Mouse (Mus musculus): ENCODE results near the gene Slc39a2.

The Slc39a2 gene

DNA sequence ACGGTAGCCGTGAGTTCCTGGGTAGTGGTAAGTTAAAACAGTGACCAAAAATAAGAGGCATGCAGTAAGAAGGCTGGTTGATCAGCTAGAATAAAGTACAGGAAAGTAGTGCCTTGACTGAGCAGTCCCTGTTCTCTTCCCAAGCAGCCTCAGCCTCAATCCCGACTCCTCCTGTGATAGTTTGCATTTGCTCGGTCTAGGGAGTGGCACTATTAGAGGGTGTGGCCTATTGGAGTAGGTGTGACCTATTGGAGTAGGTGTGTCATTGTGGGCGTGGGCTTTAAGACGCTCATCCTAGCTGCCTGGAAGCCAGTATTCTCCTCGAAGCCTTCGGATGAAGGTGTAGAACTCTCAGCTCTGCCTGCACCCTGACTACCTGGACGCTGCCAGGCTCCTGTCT is 46.3 kb downstream of the Slc39a2 start:
- DNase-seq (ENCODE audit: low read depth, low spot score) = no peak

DNA sequence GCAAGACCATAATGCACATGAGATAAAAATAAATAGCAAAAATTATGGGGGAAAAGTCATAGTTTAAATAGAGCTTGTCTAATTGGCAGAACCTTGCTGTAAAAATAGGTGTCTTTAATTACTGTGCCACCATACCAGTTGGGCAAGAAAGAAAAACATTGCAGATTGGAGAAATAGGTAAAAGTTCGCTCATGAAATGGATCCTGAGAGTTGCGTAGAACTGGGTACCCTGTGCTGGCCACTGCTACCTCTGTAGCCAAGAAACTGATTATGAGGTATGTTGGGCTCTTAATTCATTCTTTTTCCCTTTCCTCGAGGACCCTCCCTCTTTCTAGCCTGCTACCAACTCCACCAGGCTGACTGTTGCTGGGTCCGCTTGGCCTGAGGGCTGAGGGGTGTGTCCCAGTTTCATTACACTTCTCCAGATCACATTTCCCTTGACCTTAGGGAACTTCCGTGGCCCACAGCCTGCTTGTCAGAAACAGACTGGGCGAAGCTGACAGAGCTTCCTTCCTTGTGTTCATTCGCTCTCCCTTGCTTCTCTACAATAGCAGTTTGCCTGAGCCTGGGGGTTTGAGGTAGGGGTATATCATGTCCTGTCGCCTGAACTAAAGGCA is 48.4 kb downstream of the Slc39a2 start:
- Histone ChIP-seq H3K27me3 (ENCODE audit: control insufficient read depth, insufficient read depth, low read length, poor library complexity, severe bottlenecking) (no peaks in the 10 kb centered on the region), H3K36me3 (ENCODE audit: control insufficient read depth, insufficient read depth, low read length, poor library complexity, severe bottlenecking) (no peaks in the 10 kb centered on the region)
- DNase-seq (ENCODE audit: low read depth, low spot score) = no peak

More for the DNA sequence above, 46.3 kb downstream of the Slc39a2 start:
- Histone ChIP-seq H3K36me3 (ENCODE audit: control insufficient read depth, insufficient read depth, low read length, poor library complexity, severe bottlenecking) (no peaks in the 10 kb centered on the region), H3K27me3 (ENCODE audit: control insufficient read depth, insufficient read depth, low read length, poor library complexity, severe bottlenecking) (no peaks in the 10 kb centered on the region)

DNA sequence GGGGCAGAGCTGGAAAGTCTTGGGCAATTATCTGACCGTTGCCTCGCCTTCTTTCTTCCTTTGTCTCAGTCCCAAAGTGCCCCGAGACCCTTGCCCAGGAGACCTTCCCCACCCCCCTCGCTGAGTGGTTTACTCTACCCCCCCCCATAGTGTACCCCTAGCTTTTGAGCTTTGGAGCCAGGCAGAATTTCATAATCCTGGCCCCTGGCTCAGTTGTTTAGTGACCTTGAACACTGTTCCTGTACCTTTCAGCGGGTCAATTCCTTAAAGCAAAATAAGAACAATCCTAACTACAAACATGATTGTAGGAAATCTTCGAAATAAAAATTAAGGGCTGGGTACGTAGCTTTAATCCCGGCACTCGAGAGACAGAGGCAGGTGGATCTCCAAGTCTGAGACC is 48.9 kb downstream of the Slc39a2 start:
- Histone ChIP-seq H3K36me3 (ENCODE audit: control insufficient read depth, insufficient read depth, low read length, poor library complexity, severe bottlenecking) (no peaks in the 10 kb centered on the region), H3K27me3 (ENCODE audit: control insufficient read depth, insufficient read depth, low read length, poor library complexity, severe bottlenecking) (no peaks in the 10 kb centered on the region)
- no peak for DNase-seq (ENCODE audit: low read depth, low spot score)

DNA sequence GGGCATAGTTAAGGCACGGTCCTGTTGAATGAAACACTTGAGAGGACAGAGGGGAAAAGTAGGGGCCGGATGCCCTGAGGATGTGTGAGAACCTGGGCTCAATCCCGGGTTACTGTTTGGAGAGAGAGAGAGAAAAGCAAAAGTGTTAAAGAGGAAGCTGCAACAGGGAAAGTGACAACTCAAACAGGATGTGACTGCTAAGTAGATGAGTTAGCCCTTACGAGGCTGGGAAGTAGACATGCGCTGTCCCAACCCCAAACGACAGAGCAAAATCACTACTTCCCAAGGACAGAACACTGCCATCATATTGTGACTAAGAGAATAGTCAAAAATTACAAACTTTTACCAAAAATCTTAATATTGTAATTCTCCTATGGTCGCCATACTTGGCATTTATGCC is 49.5 kb downstream of the Slc39a2 start:
- DNase-seq (ENCODE audit: low read depth, low spot score) = no peak
- H3K36me3 ChIP-seq (ENCODE audit: control insufficient read depth, insufficient read depth, low read length, poor library complexity, severe bottlenecking) = no peaks in the 10 kb centered on the region
- H3K27me3 ChIP-seq (ENCODE audit: control insufficient read depth, insufficient read depth, low read length, poor library complexity, severe bottlenecking) = no peaks in the 10 kb centered on the region

DNA sequence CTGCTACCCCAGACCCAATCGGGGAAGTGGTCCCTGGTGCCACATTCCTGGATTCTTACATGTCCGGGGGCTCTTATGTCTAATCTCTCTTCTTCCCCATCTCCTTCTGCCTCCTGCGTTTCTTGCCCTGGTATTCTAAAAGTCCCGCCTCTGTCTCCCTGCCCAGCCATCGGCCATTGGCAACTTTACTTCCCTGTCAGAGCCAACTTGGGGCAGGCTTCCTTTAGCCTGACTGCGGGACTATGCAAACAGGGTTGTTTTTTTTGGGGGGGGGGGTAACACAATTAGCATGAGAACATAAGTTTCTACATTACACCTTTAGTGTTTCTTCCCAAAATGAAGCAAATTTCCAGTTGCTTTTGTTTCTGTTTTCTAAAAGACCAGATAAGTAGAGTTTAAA is 50.6 kb downstream of the Slc39a2 start:
- H3K36me3 ChIP-seq (ENCODE audit: control insufficient read depth, insufficient read depth, low read length, poor library complexity, severe bottlenecking) = no peaks in the 10 kb centered on the region

More for the DNA sequence above, 50.6 kb downstream of the Slc39a2 start:
- no peak for DNase-seq (ENCODE audit: low read depth, low spot score)
- H3K27me3 ChIP-seq (ENCODE audit: control insufficient read depth, insufficient read depth, low read length, poor library complexity, severe bottlenecking) = no peaks in the 10 kb centered on the region
